Mouse (Mus musculus) liver, embryonic 11.5 days (tissue): ENCODE measurements at regions not wholly inside any gene's neighbourhood (a gene's known extent, or its start where the extent isn't known, plus 50 kb on each side); places are given as distances from the start of the nearest gene placed in this dataset.

Source experiments
- ATAC-seq: fragments of 200-750 bp; cut with Nextera tagmentation; replicated peaks from 2 replicates; pipeline ENCODE4 v1.8.0; 2017; ENCODE audit warnings: moderate number of reproducible peaks, mild to moderate bottlenecking, moderate TSS enrichment, moderate library complexity; ENCODE audit not compliant: low FRiP score
- DNase-seq: peaks from one replicate; pipeline ENCODE4 v3.0.0-alpha.2; 2017; ENCODE audit warnings: low spot score
- H3K27ac ChIP-seq: fragments of 300-500 bp; sonication (generic); 2 replicates; pipeline ENCODE4 v1.5.1; 2014; ENCODE audit warnings: mild to moderate bottlenecking, low read depth, low read length, control low read depth
- H3K27me3 ChIP-seq: fragments of 300-500 bp; sonication (generic); replicated peaks from 2 replicates; pipeline ENCODE4 v1.6.1; 2014; ENCODE audit warnings: low read length, mixed read lengths; ENCODE audit not compliant: control insufficient read depth, insufficient read depth
- H3K36me3 ChIP-seq: fragments of 300-500 bp; sonication (generic); 2 replicates; pipeline ENCODE4 v1.6.1; 2014; ENCODE audit warnings: mild to moderate bottlenecking, low read length, moderate library complexity, mixed read lengths; ENCODE audit not compliant: control insufficient read depth, insufficient read depth
- H3K4me1 ChIP-seq: fragments of 300-500 bp; sonication (generic); replicated peaks from 2 replicates; pipeline ENCODE4 v1.6.1; 2014; ENCODE audit warnings: low read length, mixed read lengths; ENCODE audit not compliant: control insufficient read depth, insufficient read depth
- H3K4me2 ChIP-seq: fragments of 300-500 bp; sonication (generic); 2 replicates; pipeline ENCODE4 v1.6.1; 2014; ENCODE audit warnings: mild to moderate bottlenecking, control low read depth, moderate library complexity
- H3K4me3 ChIP-seq: fragments of 300-500 bp; sonication (generic); 2 replicates; pipeline ENCODE4 v1.5.1; 2014; ENCODE audit warnings: low read depth, low read length, control low read depth
- H3K9ac ChIP-seq: fragments of 300-500 bp; sonication (generic); 2 replicates; pipeline ENCODE4 v1.6.1; 2014; ENCODE audit warnings: low read depth, low read length, control low read depth
- H3K9me3 ChIP-seq: fragments of 300-500 bp; sonication (generic); 2 replicates; pipeline ENCODE4 v1.6.1; 2016; ENCODE audit warnings: low read length, inconsistent platforms, mixed read lengths; ENCODE audit not compliant: control insufficient read depth
- WGBS: fragments of 180-500 bp; shearing (Covaris S2); extraction: QIAGEN DNeasy Blood & Tissue Kit; methylation state at CpG from one replicate; pipeline ENCODE4 v1.1.7; 2014; 5-methylcytosine and 5-hydroxymethylcytosine counted together

GRCm38 (mm10) chr2:79557361-79557760 is 77.8 kb upstream of the Itprid2 start:
- WGBS = 76% methylated on average over 3 of the region's 3 CpGs
- ATAC-seq (no peak), DNase-seq (no peak)
- H3K9me3 ChIP-seq = no peaks in the 10 kb centered on the region
- H3K4me2 ChIP-seq = no peak overlapping the region
- H3K4me1 ChIP-seq = no peaks in the 10 kb centered on the region
- H3K4me3 ChIP-seq = no peak overlapping the region
- no peak overlapping the region for H3K9ac ChIP-seq
- H3K36me3 ChIP-seq = no peaks in the 10 kb centered on the region
- no peaks in the 10 kb centered on the region for H3K27me3 ChIP-seq
- H3K27ac ChIP-seq = no peak overlapping the region

GRCm38 (mm10) chr2:79566280-79566933 is 68.7 kb upstream of the Itprid2 start:
- H3K9me3 ChIP-seq = no peaks in the 10 kb centered on the region
- H3K4me3 ChIP-seq = no peak overlapping the region
- DNase-seq = no peak
- H3K27me3 ChIP-seq = no peaks in the 10 kb centered on the region
- H3K4me2 ChIP-seq = no peak overlapping the region
- no peaks in the 10 kb centered on the region for H3K4me1 ChIP-seq
- no peak overlapping the region for H3K9ac ChIP-seq
- no peak overlapping the region for H3K27ac ChIP-seq
- H3K36me3 ChIP-seq = no peaks in the 10 kb centered on the region
- WGBS = 35% methylated on average over 3 of the region's 3 CpGs
- no peak for ATAC-seq

- Histone ChIP-seq H3K9me3 (no peaks in the 10 kb centered on the region), H3K36me3 (no peaks in the 10 kb centered on the region), H3K9ac (no peak overlapping the region), H3K27me3 (no peaks in the 10 kb centered on the region), H3K4me2 (no peak overlapping the region), H3K4me3 (no peak overlapping the region), H3K4me1 (no peaks in the 10 kb centered on the region), H3K27ac (no peak overlapping the region)
- no peak for DNase-seq
- 79% methylated on average over 3 of the region's 3 CpGs for WGBS
- ATAC-seq = no peak
These were observed 67.7 kb upstream of the Itprid2 start for GRCm38 (mm10) chr2:79567413-79567934.

- DNase-seq = no peak
- Histone ChIP-seq H3K36me3 (no peaks in the 10 kb centered on the region), H3K27me3 (no peaks in the 10 kb centered on the region), H3K9me3 (no peaks in the 10 kb centered on the region), H3K4me1 (no peaks in the 10 kb centered on the region), H3K4me2 (no peak overlapping the region), H3K4me3 (no peak overlapping the region), H3K27ac (no peak overlapping the region), H3K9ac (no peak overlapping the region)
- 76% methylated on average over 1 of the region's 1 CpGs for WGBS
- ATAC-seq = no peak
These were observed 65.5 kb upstream of the Itprid2 start for GRCm38 (mm10) chr2:79569663-79570062.

- WGBS = 80% methylated on average over 5 of the region's 5 CpGs
- H3K27me3 ChIP-seq = no peaks in the 10 kb centered on the region
- no peaks in the 10 kb centered on the region for H3K36me3 ChIP-seq
- no peaks in the 10 kb centered on the region for H3K9me3 ChIP-seq
- ATAC-seq (no peak), DNase-seq (no peak)
- no peak overlapping the region for H3K4me3 ChIP-seq
- no peak overlapping the region for H3K9ac ChIP-seq
- H3K4me2 ChIP-seq = no peak overlapping the region
- H3K27ac ChIP-seq = no peak overlapping the region
- H3K4me1 ChIP-seq = no peaks in the 10 kb centered on the region
These were observed 63.2 kb upstream of the Itprid2 start for GRCm38 (mm10) chr2:79571910-79572309.

- 51% methylated on average over 6 of the region's 6 CpGs for WGBS
- Histone ChIP-seq H3K27ac (no peak overlapping the region), H3K9me3 (no peaks in the 10 kb centered on the region), H3K4me1 (no peaks in the 10 kb centered on the region), H3K4me3 (no peak overlapping the region), H3K4me2 (no peak overlapping the region), H3K9ac (no peak overlapping the region), H3K36me3 (no peaks in the 10 kb centered on the region), H3K27me3 (no peaks in the 10 kb centered on the region)
- no peak for ATAC-seq
- DNase-seq = no peak
These were observed 60.1 kb upstream of the Itprid2 start for GRCm38 (mm10) chr2:79575074-79575473.

- ATAC-seq = no peak
- WGBS = 82% methylated on average over 7 of the region's 7 CpGs
- Histone ChIP-seq H3K36me3 (no peaks in the 10 kb centered on the region), H3K27me3 (no peaks in the 10 kb centered on the region), H3K4me1 (no peaks in the 10 kb centered on the region), H3K4me3 (no peak overlapping the region), H3K9ac (no peak overlapping the region), H3K9me3 (no peaks in the 10 kb centered on the region), H3K27ac (no peak overlapping the region), H3K4me2 (no peak overlapping the region)
- no peak for DNase-seq
These were observed 50.0 kb upstream of the Itprid2 start for GRCm38 (mm10) chr2:79585022-79585774.
